Mouse (Mus musculus) liver, embryonic 14.5 days (tissue): ENCODE measurements around the gene Pilrb2.

ENCODE experiments used
- CTCF ChIP-seq: IDR thresholded peaks from 2 replicates; pipeline ENCODE4 v1.5.1; 2016; ENCODE audit warnings: antibody characterized with exemption, low read depth, control low read depth
- EP300 ChIP-seq: IDR thresholded peaks from 2 replicates; pipeline ENCODE4 v1.6.1; 2016; ENCODE audit warnings: antibody characterized with exemption, low read depth

GRCm38 (mm10) chr5:137822602-137823001, 49.0 kb downstream of the Pilrb2 start:
- TF ChIP-seq CTCF (no peak), EP300 (no peak)
